In the genomic region with DNA sequence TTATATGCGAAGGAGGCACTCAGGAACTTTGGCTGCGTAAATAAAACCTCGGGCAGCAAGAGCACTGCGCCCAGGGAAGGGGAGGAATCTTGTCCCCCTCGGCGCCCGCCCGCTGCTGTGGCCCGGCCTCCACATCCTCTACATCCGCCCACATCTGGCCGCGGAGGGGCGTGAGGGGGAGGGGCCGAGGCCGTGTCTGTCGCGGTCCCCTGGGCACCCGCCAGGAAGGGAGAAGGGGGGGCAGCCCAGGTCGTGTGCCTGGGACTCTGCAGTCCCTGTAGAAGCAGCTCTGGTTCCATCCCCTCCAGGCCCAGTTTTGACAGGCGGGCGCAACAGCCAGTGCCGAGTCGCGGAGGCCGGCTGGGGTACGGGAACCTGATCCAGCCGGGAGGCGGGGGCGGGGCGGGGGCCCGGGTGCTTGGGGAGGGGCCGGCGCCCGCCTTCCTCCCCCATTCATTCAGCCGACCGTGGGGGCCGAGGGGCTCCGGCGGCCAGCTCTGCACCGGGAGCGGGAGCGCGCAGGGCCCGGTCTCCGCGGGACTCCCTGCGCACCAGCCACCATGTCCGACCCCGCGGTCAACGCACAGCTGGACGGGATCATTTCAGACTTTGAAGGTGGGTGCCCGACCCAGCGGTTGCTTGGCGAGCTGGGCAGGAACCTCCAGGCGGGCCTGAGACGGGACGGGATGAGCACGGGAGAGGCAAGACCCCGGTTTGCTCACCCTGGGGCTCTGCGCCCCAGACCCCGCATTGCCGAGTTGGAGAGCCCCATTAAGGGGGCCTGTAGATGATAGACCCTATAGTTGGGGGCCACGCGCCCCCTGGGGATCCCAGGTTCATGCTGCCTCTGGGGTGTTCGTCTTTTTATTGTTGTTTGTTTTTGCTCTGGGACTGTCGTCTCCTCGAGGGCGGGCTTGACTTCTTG, we compare ENCODE assay signal across 8 mouse cellular contexts.
DNase-seq lines count a peak whose midpoint lies in the region; ATAC-seq and TF ChIP-seq lines count a peak whose summit lies in the region.

No protein-coding gene starts in this region.

- peak overlapping the region; percentile 45 for H3K4me3 ChIP-seq in forebrain, postnatal 0 days (ENCODE audit: low read depth, low read length)

- H3K27ac ChIP-seq in forebrain, postnatal 0 days (ENCODE audit: low read depth, low read length) = peak overlapping the region; percentile 24; the same call in 1 of the 2 replicates

- H3K27me3 ChIP-seq in forebrain, postnatal 0 days (ENCODE audit: insufficient read depth, low read length) = no peaks in the 10 kb centered on the region

- H3K36me3 ChIP-seq in forebrain, postnatal 0 days (ENCODE audit: insufficient read depth) = no peaks in the 10 kb centered on the region

- peak overlapping the region; percentile 52 for H3K9ac ChIP-seq in forebrain, postnatal 0 days

- TF ChIP-seq CTCF in forebrain, postnatal 0 days (IDR thresholded peaks at IDR 0.05; ENCODE audit: low read depth) = no peak

- peak; percentile 83 to 86 for DNase-seq in B cell, adult 2 months
- peak; percentile 95 for DNase-seq in adrenal gland, postnatal 10 days
- peak; percentile 57 for DNase-seq in forebrain, postnatal 0 days
- peak; percentile 51 for DNase-seq in layer of hippocampus, adult 9-11 months
- peak; percentile 92 for DNase-seq in lung, postnatal 14 days
- peak; percentile 86 for DNase-seq in ovary, postnatal 36 days (ENCODE audit: low spot score)
- DNase-seq in thymus, postnatal 25 days = peak; percentile 89

- ATAC-seq in forebrain, postnatal 0 days = peak; percentile 67
- ATAC-seq in hematopoietic stem cell, adult 5-6 weeks (replicated peaks in 1 of 2; ENCODE audit: insufficient read depth in 1 of 2, low FRiP score in 2 of 2, low TSS enrichment in 1 of 2, low read depth in 1 of 2, poor library complexity in 2 of 2, severe bottlenecking in 2 of 2) = peak; percentile 77

- peaks cover 10% of the 10 kb centered on the region; the same call in 1 of the 2 replicates for H3K4me1 ChIP-seq in forebrain, postnatal 0 days (ENCODE audit: insufficient read depth)

- H3K9me3 ChIP-seq in forebrain, postnatal 0 days (ENCODE audit: low read length) = no peaks in the 10 kb centered on the region

- H3K4me2 ChIP-seq in forebrain, postnatal 0 days (ENCODE audit: low read depth) = peak overlapping the region; percentile 89

- WGBS in forebrain, postnatal 0 days = under 1% methylated on average over 67 of the region's 69 CpGs

Comparison
In these comparisons a context has a peak if more than half of its experiments do, and no peak if none do; other contexts are left out.
1. Peak in every context shown above with its lines: DNase-seq, ATAC-seq, H3K4me3 ChIP-seq and H3K27ac ChIP-seq.